Mouse (Mus musculus): ENCODE measurements around the gene Plch2.

DNA sequence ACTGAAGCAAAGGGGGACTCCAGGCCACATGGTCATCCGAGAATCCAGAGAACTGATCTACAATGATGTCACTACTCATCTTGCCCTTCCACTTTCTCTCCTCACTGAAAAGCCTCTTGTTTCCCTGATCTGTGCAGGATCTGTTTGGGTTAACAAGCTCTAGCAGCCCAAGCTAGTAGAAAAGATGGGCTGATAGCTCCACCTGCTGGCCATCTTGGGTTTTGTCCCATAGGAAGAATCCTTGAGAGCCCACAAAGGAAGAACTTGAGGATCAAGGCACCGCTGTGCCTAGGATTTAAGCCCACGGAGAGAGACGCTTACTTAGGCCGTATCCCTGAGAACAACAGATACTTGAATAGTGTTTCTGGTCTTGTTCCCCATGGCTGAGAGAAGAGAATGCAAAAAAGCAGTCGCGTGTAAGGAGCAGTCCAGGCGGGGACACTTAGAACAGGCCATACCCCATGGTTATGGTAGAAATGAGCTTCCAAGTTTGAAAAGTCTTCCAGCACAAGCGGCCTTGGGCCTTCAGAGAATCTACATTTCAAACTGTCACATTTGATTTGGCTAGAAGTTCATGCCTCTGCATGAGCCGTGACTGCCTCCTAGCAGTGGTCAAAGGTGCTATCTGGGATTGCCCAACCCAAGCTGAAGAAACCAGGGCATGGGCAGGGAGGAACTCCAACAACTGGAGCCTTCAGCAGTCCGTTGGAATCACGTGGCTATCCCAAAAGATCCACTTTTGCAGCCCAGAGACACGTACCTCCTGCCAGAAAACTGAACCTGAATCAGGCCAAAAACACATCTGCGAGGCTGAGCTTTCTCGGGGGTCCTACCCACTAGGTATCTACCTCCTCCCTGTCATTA lies 9.6 kb upstream of the Plch2 start:
- TF ChIP-seq GATA1 (IDR thresholded peaks at IDR 0.05; ENCODE audit: low read depth, low read length) (no peak), POLR2A (IDR thresholded peaks at IDR 0.05; ENCODE audit: control insufficient read depth in 1 of 2, insufficient read depth in 1 of 2, low read depth in 1 of 2, low read length in 2 of 2, poor library complexity in 1 of 2) (0 out of 4 replicates have a peak, but pooled peaks of 1 of the 2 experiments have one; percentile 9), TCF12 (IDR thresholded peaks at IDR 0.05; ENCODE audit: low read depth, low read length) (no peak), CTCF (IDR thresholded peaks at IDR 0.05 in 2 of 3, conservative IDR thresholded peaks at IDR 0.05 in 1 of 3; ENCODE audit: control insufficient read depth in 1 of 3, insufficient read depth in 1 of 3, low read depth in 2 of 3, low read length in 3 of 3, poor library complexity in 1 of 3, severe bottlenecking in 1 of 3) (peak; percentile 65 to 98 (median 78)), KAT2A (conservative IDR thresholded peaks at IDR 0.05; ENCODE audit: low read depth, low read length) (no peak), TBP (IDR thresholded peaks at IDR 0.05; ENCODE audit: low read depth, low read length) (no peak), RCOR1 (IDR thresholded peaks at IDR 0.05; ENCODE audit: low read depth, low read length) (no peak), USF1 (IDR thresholded peaks at IDR 0.05; ENCODE audit: low read depth, low read length) (peak; percentile 82), RAD21 (IDR thresholded peaks at IDR 0.05; ENCODE audit: low read depth, low read length) (peak; percentile 99), ETS1 (IDR thresholded peaks at IDR 0.05; ENCODE audit: low read depth, low read length) (peak; percentile 8; the same call in 1 of the 2 replicates), ELF1 (IDR thresholded peaks at IDR 0.05; ENCODE audit: low read depth, low read length) (no peak), SMC3 (IDR thresholded peaks at IDR 0.05; ENCODE audit: low read depth, low read length) (peak; percentile 95), USF2 (IDR thresholded peaks at IDR 0.05; ENCODE audit: borderline replicate concordance in 1 of 2, insufficient read depth in 1 of 2, low read depth in 1 of 2, low read length in 2 of 2) (peak in 1 of 2 experiments; percentile 51; a peak in 1 of 4 replicates)
